ENCODE assay signal across 27 mouse cellular contexts in the genomic region with DNA sequence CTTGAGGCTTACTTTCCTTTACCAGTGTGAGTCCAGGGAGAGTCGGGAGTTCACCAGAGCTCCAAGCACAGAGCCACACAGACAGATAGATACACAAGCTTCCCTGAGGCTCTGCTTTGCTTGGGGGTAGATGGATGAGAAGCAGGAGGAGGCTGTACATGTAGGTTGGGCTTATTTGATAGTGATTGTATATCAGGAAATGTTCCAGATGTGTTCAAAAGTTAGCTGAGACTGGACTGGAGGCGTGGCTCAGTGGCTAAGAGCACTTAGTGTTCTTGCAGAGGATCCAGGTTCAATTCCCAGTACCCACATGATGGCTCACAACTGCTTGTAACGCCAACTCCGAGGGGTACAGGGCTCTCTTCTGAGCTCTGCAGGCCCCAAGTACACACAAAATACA. TPM values are rescaled to one million over a fixed set of nuclear protein-coding genes. Genes with fewer than 3 reads are reported as not detected.
DNase-seq lines count a peak whose midpoint lies in the region; ATAC-seq and TF ChIP-seq lines count a peak whose summit lies in the region.
"Had no signal": no experiment of that assay in that cellular context is flagged by ENCODE, and none has a peak within 500 bp of the region (broad histone marks: within the 10 kb centered on the region; RNA-seq: fewer than 3 reads in every experiment).

No protein-coding gene starts in this region.

- no peak for TF ChIP-seq CTCF in MEL (IDR thresholded peaks at IDR 0.05 in 2 of 3, conservative IDR thresholded peaks at IDR 0.05 in 1 of 3; ENCODE audit: control insufficient read depth in 1 of 3, insufficient read depth in 1 of 3, low read depth in 2 of 3, low read length in 3 of 3, poor library complexity in 1 of 3, severe bottlenecking in 1 of 3)

- DNase-seq in liver = no peak
- DNase-seq in MEL (ENCODE audit: low read depth, low spot score) = peak; percentile 30
- DNase-seq in c-Kit-positive CD71-positive TER-119-negative erythroid progenitor cells, embryonic 14.5 days (ENCODE audit: low read depth) = peak; percentile 23
- DNase-seq in layer of hippocampus, adult 8-10 months (ENCODE audit: low spot score in 2 of 2) = no peak
- DNase-seq in urinary bladder, postnatal 36 days (ENCODE audit: low spot score in 2 of 2) = no peak
- DNase-seq: adrenal gland, postnatal 14 days; B cell, adult 2 months; cerebellum, adult 18-20 months; cerebellum, adult 9-11 months; cerebellum, postnatal 36 days; gastrocnemius, postnatal 36 days; heart, adult 18-20 months; heart, postnatal 10 days had no signal

- no peak overlapping the region for H3K4me2 ChIP-seq in liver, embryonic 12.5 days
- H3K4me2 ChIP-seq: embryonic facial prominence, embryonic 13.5 days; hindbrain, embryonic 13.5 days had no signal

- no peaks in the 10 kb centered on the region for H3K27me3 ChIP-seq in liver, embryonic 12.5 days (replicated peaks)
- no peaks in the 10 kb centered on the region for H3K27me3 ChIP-seq in MEL (ENCODE audit: control insufficient read depth in 1 of 2, insufficient read depth in 2 of 2, low read length in 2 of 2)
- H3K27me3 ChIP-seq: embryonic facial prominence, embryonic 13.5 days; hindbrain, embryonic 13.5 days had no signal

- no peaks in the 10 kb centered on the region for H3K9me3 ChIP-seq in liver, embryonic 12.5 days (replicated peaks)
- no peaks in the 10 kb centered on the region for H3K9me3 ChIP-seq in MEL (replicated peaks; ENCODE audit: insufficient read depth, low read length)
- H3K9me3 ChIP-seq: embryonic facial prominence, embryonic 13.5 days; G1E; heart, embryonic 10.5 days; hindbrain, embryonic 13.5 days had no signal

- H3K27ac ChIP-seq in liver, embryonic 12.5 days = no peak overlapping the region
- H3K27ac ChIP-seq in MEL (ENCODE audit: control insufficient read depth, low read depth, low read length) = no peak overlapping the region
- H3K27ac ChIP-seq: embryonic facial prominence, embryonic 13.5 days; heart, embryonic 10.5 days; hindbrain, embryonic 13.5 days; hindbrain, postnatal 0 days had no signal

- no peak for TF ChIP-seq POLR2A in MEL (IDR thresholded peaks at IDR 0.05; ENCODE audit: control insufficient read depth in 1 of 2, insufficient read depth in 1 of 2, low read depth in 1 of 2, low read length in 2 of 2, poor library complexity in 1 of 2)

- peaks cover 12% of the 10 kb centered on the region for H3K4me1 ChIP-seq in liver, embryonic 12.5 days
- peaks cover 4 to 6% of the 10 kb centered on the region in 2 experiments; a peak in 2 of 4 replicates for H3K4me1 ChIP-seq in MEL (ENCODE audit: control insufficient read depth in 1 of 2, insufficient read depth in 2 of 2, low read length in 2 of 2)
- H3K4me1 ChIP-seq: embryonic facial prominence, embryonic 13.5 days; hindbrain, embryonic 13.5 days had no signal

- 68% methylated on average over 4 of the region's 4 CpGs for WGBS in liver, embryonic 12.5 days (ENCODE audit: insufficient replicate concordance)

- H3K79me2 ChIP-seq in MEL (ENCODE audit: control insufficient read depth, insufficient read depth, low read length, poor library complexity) = no peaks in the 10 kb centered on the region

- TF ChIP-seq RAD21 in MEL (IDR thresholded peaks at IDR 0.05; ENCODE audit: low read depth, low read length) = no peak

- no peak overlapping the region for H3K9ac ChIP-seq in liver, embryonic 12.5 days
- no peak overlapping the region for H3K9ac ChIP-seq in MEL (ENCODE audit: control insufficient read depth, low read depth, low read length, poor library complexity, severe bottlenecking)
- H3K9ac ChIP-seq: embryonic facial prominence, embryonic 13.5 days; hindbrain, embryonic 13.5 days had no signal

- H3K4me3 ChIP-seq in liver, embryonic 12.5 days = no peak overlapping the region
- H3K4me3 ChIP-seq in MEL (ENCODE audit: control insufficient read depth in 1 of 2, insufficient read depth in 1 of 2, low read depth in 2 of 2, low read length in 2 of 2) = no peak overlapping the region
- H3K4me3 ChIP-seq: embryonic facial prominence, embryonic 13.5 days; heart, embryonic 10.5 days; hindbrain, embryonic 13.5 days had no signal

- no peak for TF ChIP-seq EP300 in MEL (IDR thresholded peaks at IDR 0.05; ENCODE audit: low read depth in 1 of 2, low read length in 2 of 2)

- peak; percentile 45; the same call in 1 of the 2 replicates for ATAC-seq in liver, embryonic 12.5 days
- ATAC-seq in megakaryocyte progenitor cell, adult 5-6 weeks (replicated peaks; ENCODE audit: poor library complexity) = peak; percentile 52
- ATAC-seq: activated CD4-positive, CD25-positive, alpha-beta regulatory T cell, adult 4 months; CD4-positive, CD25-positive, alpha-beta regulatory T cell, adult 4 months; forebrain, embryonic 14.5 days; hindbrain, postnatal 0 days had no signal

- peaks cover 11% of the 10 kb centered on the region; the same call in 1 of the 2 replicates for H3K36me3 ChIP-seq in liver, embryonic 12.5 days
- peaks cover 0 to 7% of the 10 kb centered on the region in 2 experiments; a peak in 2 of 4 replicates for H3K36me3 ChIP-seq in MEL (ENCODE audit: control insufficient read depth in 1 of 2, insufficient read depth in 2 of 2, low read length in 2 of 2)
- H3K36me3 ChIP-seq: embryonic facial prominence, embryonic 13.5 days had no signal

TF ChIP-seq in MEL, 35 proteins besides CTCF, POLR2A, EP300 and RAD21:
- TF ChIP-seq TBP (IDR thresholded peaks at IDR 0.05; ENCODE audit: low read depth, low read length) (peak; percentile 91), KAT2A (conservative IDR thresholded peaks at IDR 0.05; ENCODE audit: low read depth, low read length) (no peak), ZNF384 (IDR thresholded peaks at IDR 0.05; ENCODE audit: low read depth, low read length) (no peak), MYC (IDR thresholded peaks at IDR 0.05; ENCODE audit: low read depth, low read length) (no peak), TCF12 (IDR thresholded peaks at IDR 0.05; ENCODE audit: low read depth, low read length) (no peak), UBTF (IDR thresholded peaks at IDR 0.05; ENCODE audit: borderline replicate concordance, insufficient read depth, low read depth, low read length) (no peak), MAX (IDR thresholded peaks at IDR 0.05; ENCODE audit: low read length) (no peak), JUND (IDR thresholded peaks at IDR 0.05; ENCODE audit: low read depth, low read length) (no peak), BHLHE40 (IDR thresholded peaks at IDR 0.05; ENCODE audit: borderline replicate concordance, low read depth, low read length) (no peak)

RNA-seq across cellular contexts. Expression of gene Olfr543, which starts 3.1 kb away (rescaled TPM):
- 0.33 and 0.41 TPM in 2 replicates for polyA plus RNA-seq in liver, embryonic 12.5 days (2016; fragmentation: Nextera tagmentation; extraction: Ambion mirVana)
- total RNA-seq in MEL (2012; rRNA removed) = 0.12 TPM in 1 of 2 replicates, not detected in the other
- under 1 TPM in 1 of 2 experiments, not detected in 1; 0.61 TPM for polyA plus RNA-seq in MEL (2012; ENCODE audit: insufficient read depth in 1 of 2, insufficient read length in 2 of 2, low read depth in 1 of 2, low replicate concordance in 2 of 2, missing spikeins in 1 of 2)
- total RNA-seq in megakaryocyte progenitor cell, adult 5-6 weeks (2015) = not detected in 2 replicates
- not detected in 2 replicates for total RNA-seq in megakaryocyte progenitor cell, adult 5-6 weeks (2017)
- total RNA-seq in layer of hippocampus, adult 8-10 months (2022) = not detected
- total RNA-seq: adrenal gland, adult 18-20 months; adrenal gland, postnatal 14 days; gastrocnemius, adult 8-10 months; gastrocnemius, postnatal 36 days; heart, adult 18-20 months; heart, postnatal 10 days; hematopoietic stem cell, adult 5-6 weeks; hindbrain, postnatal 0 days had no signal
- polyA plus RNA-seq: forebrain, embryonic 14.5 days; G1E had no signal

RNA-seq across cellular contexts. Expression of gene Olfr544, which starts 9.7 kb away (rescaled TPM):
- 0.04 and 0.19 TPM in 2 replicates for polyA plus RNA-seq in liver, embryonic 12.5 days (2016; fragmentation: Nextera tagmentation; extraction: Ambion mirVana)
- 0.04 and 0.07 TPM in 2 replicates for total RNA-seq in MEL (2012; rRNA removed)
- under 1 TPM in 1 of 2 experiments, not detected in 1; 0.07 TPM for polyA plus RNA-seq in MEL (2012; ENCODE audit: insufficient read depth in 1 of 2, insufficient read length in 2 of 2, low read depth in 1 of 2, low replicate concordance in 2 of 2, missing spikeins in 1 of 2)
- total RNA-seq in megakaryocyte progenitor cell, adult 5-6 weeks (2015) = not detected in 2 replicates
- total RNA-seq in megakaryocyte progenitor cell, adult 5-6 weeks (2017) = not detected in 2 replicates
- total RNA-seq in layer of hippocampus, adult 8-10 months (2022) = not detected
- total RNA-seq: adrenal gland, adult 18-20 months; adrenal gland, postnatal 14 days; G1E; gastrocnemius, adult 8-10 months; gastrocnemius, postnatal 36 days; heart, adult 18-20 months; heart, postnatal 10 days; hematopoietic stem cell, adult 5-6 weeks; hindbrain, postnatal 0 days had no signal
- polyA plus RNA-seq: CD4-positive, CD25-positive, alpha-beta regulatory T cell, adult 4 months; forebrain, embryonic 14.5 days; G1E had no signal

RNA-seq across cellular contexts. Expression of gene Olfr545, which starts 20.9 kb away (rescaled TPM):
- not detected in 2 replicates for polyA plus RNA-seq in liver, embryonic 12.5 days (2016; fragmentation: Nextera tagmentation; extraction: Ambion mirVana)
- 0.12 TPM in 1 of 2 replicates, not detected in the other for total RNA-seq in MEL (2012; rRNA removed)
- polyA plus RNA-seq in MEL (2012; ENCODE audit: insufficient read depth in 1 of 2, insufficient read length in 2 of 2, low read depth in 1 of 2, low replicate concordance in 2 of 2, missing spikeins in 1 of 2) = under 1 TPM in 1 of 2 experiments, not detected in 1; 0.25 TPM
- not detected in 2 replicates for total RNA-seq in megakaryocyte progenitor cell, adult 5-6 weeks (2015)
- total RNA-seq in megakaryocyte progenitor cell, adult 5-6 weeks (2017) = not detected in 2 replicates
- total RNA-seq in layer of hippocampus, adult 8-10 months (2022) = not detected
- total RNA-seq: adrenal gland, adult 18-20 months; adrenal gland, postnatal 14 days; gastrocnemius, adult 8-10 months; gastrocnemius, postnatal 36 days; heart, adult 18-20 months; heart, postnatal 10 days; hematopoietic stem cell, adult 5-6 weeks; hindbrain, postnatal 0 days had no signal
- polyA plus RNA-seq: activated CD4-positive, CD25-positive, alpha-beta regulatory T cell, adult 4 months; CD4-positive, CD25-positive, alpha-beta regulatory T cell, adult 4 months; embryonic facial prominence, embryonic 13.5 days; forebrain, embryonic 14.5 days; G1E; heart, embryonic 10.5 days; heart, embryonic 14.5 days had no signal

RNA-seq across cellular contexts. Expression of gene Rrm1, which starts 36.9 kb away (rescaled TPM):
- polyA plus RNA-seq in liver, embryonic 12.5 days (2016; fragmentation: Nextera tagmentation; extraction: Ambion mirVana) = 254 and 266 TPM in 2 replicates
- total RNA-seq in MEL (2012; rRNA removed) = 147 and 154 TPM in 2 replicates
- polyA plus RNA-seq in MEL (2012; ENCODE audit: insufficient read depth in 1 of 2, insufficient read length in 2 of 2, low read depth in 1 of 2, low replicate concordance in 2 of 2, missing spikeins in 1 of 2) = 100 to 1,000 TPM in 1 of 2 experiments, not detected in 1; 228 TPM
- total RNA-seq in megakaryocyte progenitor cell, adult 5-6 weeks (2015) = 245 and 255 TPM in 2 replicates
- total RNA-seq in megakaryocyte progenitor cell, adult 5-6 weeks (2017) = 673 and 874 TPM in 2 replicates
- total RNA-seq in layer of hippocampus, adult 8-10 months (2022) = 10 to 100 TPM; 10.7 to 12.0 (median 11.5) TPM

RNA-seq across cellular contexts. Expression of gene Olfr547, which starts 56.1 kb away (rescaled TPM):
- polyA plus RNA-seq in liver, embryonic 12.5 days (2016; fragmentation: Nextera tagmentation; extraction: Ambion mirVana) = not detected in 2 replicates
- not detected in 2 replicates for total RNA-seq in MEL (2012; rRNA removed)
- polyA plus RNA-seq in MEL (2012; ENCODE audit: insufficient read depth in 1 of 2, insufficient read length in 2 of 2, low read depth in 1 of 2, low replicate concordance in 2 of 2, missing spikeins in 1 of 2) = not detected
- not detected in 2 replicates for total RNA-seq in megakaryocyte progenitor cell, adult 5-6 weeks (2015)
- not detected in 2 replicates for total RNA-seq in megakaryocyte progenitor cell, adult 5-6 weeks (2017)
- not detected for total RNA-seq in layer of hippocampus, adult 8-10 months (2022)
- total RNA-seq: adrenal gland, adult 18-20 months; adrenal gland, postnatal 14 days; G1E; gastrocnemius, adult 8-10 months; gastrocnemius, postnatal 36 days; heart, adult 18-20 months; heart, postnatal 10 days; hematopoietic stem cell, adult 5-6 weeks; hindbrain, postnatal 0 days had no signal
- polyA plus RNA-seq: activated CD4-positive, CD25-positive, alpha-beta regulatory T cell, adult 4 months; CD4-positive, CD25-positive, alpha-beta regulatory T cell, adult 4 months; embryonic facial prominence, embryonic 13.5 days; forebrain, embryonic 14.5 days; G1E; heart, embryonic 10.5 days; heart, embryonic 14.5 days; hindbrain, embryonic 13.5 days; hindbrain, postnatal 0 days had no signal

Comparison
In these comparisons a context has a peak if more than half of its experiments do, and no peak if none do; other contexts are left out.
1. DNase-seq: peak in MEL (single experiment) and c-Kit-positive CD71-positive TER-119-negative erythroid progenitor cells, embryonic 14.5 days (single experiment); none in liver (single experiment), layer of hippocampus, adult 8-10 months (0 of 2) and urinary bladder, postnatal 36 days (0 of 2).